Mouse (Mus musculus) CH12.LX (cell line): ENCODE measurements at regions not wholly inside any gene's neighbourhood (a gene's known extent, or its start where the extent isn't known, plus 50 kb on each side); places are given as distances from the start of the nearest gene placed in this dataset.

Source experiments
- DNase-seq: peaks from one replicate; pipeline ENCODE4 v3.0.0-alpha.2; 2013; ENCODE audit errors: extremely low read depth
- H3K27ac ChIP-seq: 2 replicates; pipeline ENCODE4 v1.5.1; 2012; ENCODE audit warnings: low read depth, mild to moderate bottlenecking, control low read depth, moderate library complexity; ENCODE audit not compliant: insufficient read depth
- H3K27me3 ChIP-seq: replicated peaks from 2 replicates; pipeline ENCODE3; 2012; ENCODE audit warnings: inconsistent platforms
- H3K36me3 ChIP-seq, 2 experiments: replicated peaks in 1 of 2; 2 replicates each; pipeline versions ENCODE3 to v1.6.1; 2012; ENCODE audit warnings: inconsistent platforms in 1 of 2, low read length in 1 of 2, mild to moderate bottlenecking in 1 of 2, mixed read lengths in 1 of 2, moderate library complexity in 1 of 2; ENCODE audit not compliant: control insufficient read depth in 1 of 2, insufficient read depth in 1 of 2
- H3K4me1 ChIP-seq, 2 experiments: 2 replicates each; pipeline ENCODE4 v1.6.1; 2012; ENCODE audit warnings: inconsistent platforms in 1 of 2, moderate library complexity in 1 of 2; ENCODE audit not compliant: insufficient read depth in 2 of 2, control insufficient read depth in 1 of 2
- H3K4me2 ChIP-seq: 2 replicates; pipeline ENCODE4 v1.6.1; 2012; ENCODE audit warnings: low read depth, mild to moderate bottlenecking, control low read depth; ENCODE audit not compliant: poor library complexity, insufficient read depth, severe bottlenecking
- H3K4me3 ChIP-seq, 3 experiments: fragments of 150-350 bp in 1 of 3; sonication (generic) in 1 of 3; replicated peaks in 1 of 3; 2 replicates each; pipeline versions ENCODE3 to v1.5.1; 2011 to 2012; ENCODE audit warnings: low read depth in 2 of 3, low read length in 2 of 3, mild to moderate bottlenecking in 2 of 3, moderate library complexity in 2 of 3, control low read depth in 1 of 3, improper control_type of control experiment in 1 of 3, inconsistent platforms in 1 of 3, mixed read lengths in 1 of 3; ENCODE audit not compliant: poor library complexity in 1 of 3
- H3K79me2 ChIP-seq: replicated peaks from 2 replicates; pipeline ENCODE4 v1.6.1; 2012; ENCODE audit warnings: mild to moderate bottlenecking, moderate library complexity; ENCODE audit not compliant: control insufficient read depth, poor library complexity, insufficient read depth, severe bottlenecking; ENCODE audit errors: extremely low read depth
- H3K9ac ChIP-seq: 2 replicates; pipeline ENCODE4 v1.6.1; 2012; ENCODE audit warnings: low read depth, mild to moderate bottlenecking, control low read depth, moderate library complexity; ENCODE audit not compliant: insufficient read depth
- H3K9me3 ChIP-seq: replicated peaks from 2 replicates; pipeline ENCODE3; 2012; ENCODE audit warnings: low read length, inconsistent platforms, mixed read lengths
- BHLHE40 ChIP-seq: IDR thresholded peaks from 2 replicates; pipeline ENCODE4 v1.6.1; 2011; ENCODE audit warnings: mild to moderate bottlenecking, low read depth, low read length, improper control_type of control experiment
- CHD1 ChIP-seq: IDR thresholded peaks from 2 replicates; pipeline ENCODE4 v1.6.1; 2012; ENCODE audit warnings: low read depth, low read length, improper control_type of control experiment, inconsistent platforms
- CHD2 ChIP-seq: IDR thresholded peaks from 2 replicates; pipeline ENCODE4 v1.6.1; 2011; ENCODE audit warnings: low read length, improper control_type of control experiment
- CTCF ChIP-seq, 2 experiments: IDR thresholded peaks in 1 of 2; conservative IDR thresholded peaks in 1 of 2; 2 replicates each; pipeline ENCODE4 v1.5.1; 2011 to 2012; ENCODE audit warnings: low read depth in 2 of 2, low read length in 2 of 2, improper control_type of control experiment in 1 of 2, inconsistent platforms in 1 of 2, mild to moderate bottlenecking in 1 of 2, moderate library complexity in 1 of 2
- ELF1 ChIP-seq: IDR thresholded peaks from 2 replicates; pipeline ENCODE4 v1.6.1; 2014; ENCODE audit warnings: low read depth, mild to moderate bottlenecking, inconsistent platforms, low read length, improper control_type of control experiment
- EP300 ChIP-seq: IDR thresholded peaks from 2 replicates; pipeline ENCODE4 v1.6.1; 2011; ENCODE audit warnings: low read length, improper control_type of control experiment
- GABPA ChIP-seq: IDR thresholded peaks from 2 replicates; pipeline ENCODE4 v1.6.1; 2012; ENCODE audit warnings: low read depth, low read length, improper control_type of control experiment, inconsistent platforms; ENCODE audit not compliant: insufficient replicate concordance
- HCFC1 ChIP-seq: IDR thresholded peaks from 2 replicates; pipeline ENCODE4 v1.6.1; 2012; ENCODE audit warnings: low read depth, mild to moderate bottlenecking, inconsistent platforms, low read length, improper control_type of control experiment
- IRF4 ChIP-seq: IDR thresholded peaks from 2 replicates; pipeline ENCODE4 v1.6.1; 2014; ENCODE audit warnings: low read depth, mild to moderate bottlenecking, inconsistent platforms, low read length, improper control_type of control experiment
- JUN ChIP-seq: IDR thresholded peaks from 2 replicates; pipeline ENCODE4 v1.6.1; 2011; ENCODE audit warnings: low read depth, mild to moderate bottlenecking, low read length, improper control_type of control experiment, moderate library complexity; ENCODE audit not compliant: insufficient read depth
- JUND ChIP-seq: conservative IDR thresholded peaks from 2 replicates; pipeline ENCODE4 v1.6.1; 2011; ENCODE audit warnings: low read depth, low read length, improper control_type of control experiment
- KAT2A ChIP-seq: IDR thresholded peaks from 2 replicates; pipeline ENCODE4 v1.6.1; 2012; ENCODE audit warnings: low read length, improper control_type of control experiment, inconsistent platforms; ENCODE audit not compliant: insufficient replicate concordance
- MAFK ChIP-seq: IDR thresholded peaks from 2 replicates; pipeline ENCODE4 v1.6.1; 2011; ENCODE audit warnings: low read length, improper control_type of control experiment; ENCODE audit not compliant: insufficient replicate concordance
- MAX ChIP-seq: IDR thresholded peaks from 2 replicates; pipeline ENCODE4 v1.6.1; 2011; ENCODE audit warnings: low read length, improper control_type of control experiment
- MEF2A ChIP-seq: IDR thresholded peaks from 2 replicates; pipeline ENCODE4 v1.6.1; 2014; ENCODE audit warnings: low read depth, mild to moderate bottlenecking, inconsistent platforms, low read length, improper control_type of control experiment, borderline replicate concordance
- MXI1 ChIP-seq: IDR thresholded peaks from 2 replicates; pipeline ENCODE4 v1.6.1; 2011; ENCODE audit warnings: mild to moderate bottlenecking, low read depth, low read length, improper control_type of control experiment
- MYC ChIP-seq: IDR thresholded peaks from 2 replicates; pipeline ENCODE4 v1.6.1; 2011; ENCODE audit warnings: low read depth, mild to moderate bottlenecking, improper control_type of control experiment, low read length
- NELFE ChIP-seq: IDR thresholded peaks from 2 replicates; pipeline ENCODE4 v1.6.1; 2011; ENCODE audit warnings: low read depth, low read length, improper control_type of control experiment
- PAX5 ChIP-seq: IDR thresholded peaks from 2 replicates; pipeline ENCODE4 v1.6.1; 2012; ENCODE audit warnings: low read length, inconsistent platforms, mixed read lengths
- POLR2A ChIP-seq: IDR thresholded peaks from 2 replicates; pipeline ENCODE4 v1.6.1; 2011; ENCODE audit warnings: low read depth, mild to moderate bottlenecking, improper control_type of control experiment, low read length
- POLR2AphosphoS2 ChIP-seq: IDR thresholded peaks from 2 replicates; pipeline ENCODE4 v1.6.1; 2011; ENCODE audit warnings: low read depth, low read length, improper control_type of control experiment
- RCOR1 ChIP-seq: conservative IDR thresholded peaks from 2 replicates; pipeline ENCODE4 v1.6.1; 2012; ENCODE audit warnings: low read depth, mild to moderate bottlenecking, inconsistent platforms, low read length, improper control_type of control experiment
- SIN3A ChIP-seq: IDR thresholded peaks from 2 replicates; pipeline ENCODE4 v1.6.1; 2012; ENCODE audit warnings: low read length, improper control_type of control experiment, inconsistent platforms
- SMC3 ChIP-seq: IDR thresholded peaks from 2 replicates; pipeline ENCODE4 v1.6.1; 2011; ENCODE audit warnings: low read depth, low read length, improper control_type of control experiment
- TCF12 ChIP-seq: IDR thresholded peaks from 2 replicates; pipeline ENCODE4 v1.6.1; 2014; ENCODE audit warnings: low read depth, mild to moderate bottlenecking, inconsistent platforms, low read length, improper control_type of control experiment
- ZC3H11A ChIP-seq: IDR thresholded peaks from 2 replicates; pipeline ENCODE4 v1.6.1; 2012; ENCODE audit warnings: low read depth, mild to moderate bottlenecking, inconsistent platforms, low read length, improper control_type of control experiment
- ZMIZ1 ChIP-seq: IDR thresholded peaks from 2 replicates; pipeline ENCODE4 v1.6.1; 2012; ENCODE audit warnings: low read depth, mild to moderate bottlenecking, inconsistent platforms, low read length, improper control_type of control experiment
- ZNF384 ChIP-seq: IDR thresholded peaks from 2 replicates; pipeline ENCODE4 v1.6.1; 2012; ENCODE audit warnings: low read depth, low read length, improper control_type of control experiment, inconsistent platforms
- dilution Hi-C: fragments of 300-500 bp; cut with MboI; formaldehyde crosslinking; loops from 2 replicates; pipeline ENCODE4 v1.14.3; 2020; ENCODE audit warnings: low sequenced_read_pairs; ENCODE audit not compliant: extremely low pct_unique_long_range_greater_than_20kb, extremely low pct_ligation_motif_present
- in situ Hi-C: fragments of 300-500 bp; cut with MboI; formaldehyde crosslinking; loops from 3 replicates; pipeline ENCODE4 v1.14.3; 2019; ENCODE audit warnings: low sequenced_read_pairs, low pct_ligation_motif_present, low pct_unique_long_range_greater_than_20kb, mixed read lengths

DNA sequence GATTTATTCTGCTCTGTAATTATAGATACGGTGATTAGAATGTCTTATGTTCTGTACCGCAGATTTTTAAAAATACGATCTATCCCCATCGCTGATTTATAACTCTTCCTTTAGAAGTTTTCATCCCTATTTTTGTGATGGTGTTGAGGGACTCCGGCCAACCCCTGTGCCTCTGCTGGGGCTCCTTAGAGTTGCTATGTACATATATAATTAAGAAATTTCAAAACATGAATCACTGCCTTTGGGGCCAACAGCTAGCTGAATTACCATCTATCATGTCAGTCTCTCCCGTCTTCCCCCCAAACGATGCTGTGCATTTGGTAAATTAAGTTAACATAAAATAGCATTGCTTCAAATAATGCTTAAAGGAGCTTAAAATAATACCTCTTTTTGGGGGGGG lies 79.8 kb upstream of the Ctbp2 start:
- TF ChIP-seq ELF1: no peak
- no peak for TF ChIP-seq MEF2A
- no peak for TF ChIP-seq JUND
- TF ChIP-seq MYC: no peak
- no peak for TF ChIP-seq MAFK
- TF ChIP-seq CTCF (conservative IDR thresholded peaks at IDR 0.05 in 1 of 2, IDR thresholded peaks at IDR 0.05 in 1 of 2; ENCODE audit: low read depth in 2 of 2, low read length in 2 of 2): no peak
- TF ChIP-seq KAT2A: no peak
- TF ChIP-seq JUN: no peak
- no peak for TF ChIP-seq RCOR1
- no peak for TF ChIP-seq HCFC1
- TF ChIP-seq BHLHE40: no peak
- Histone ChIP-seq H3K9ac (no peak overlapping the region), H3K27me3 (peaks cover 87% of the 10 kb centered on the region), H3K4me3 (no peak overlapping the region), H3K4me1 (no peaks in the 10 kb centered on the region), H3K4me2 (no peak overlapping the region), H3K9me3 (no peaks in the 10 kb centered on the region), H3K79me2 (no peaks in the 10 kb centered on the region), H3K27ac (no peak overlapping the region), H3K36me3 (no peaks in the 10 kb centered on the region)
- DNase-seq: no peak
- in situ Hi-C loops (no loop called here), dilution Hi-C loops (no loop called here)

DNA sequence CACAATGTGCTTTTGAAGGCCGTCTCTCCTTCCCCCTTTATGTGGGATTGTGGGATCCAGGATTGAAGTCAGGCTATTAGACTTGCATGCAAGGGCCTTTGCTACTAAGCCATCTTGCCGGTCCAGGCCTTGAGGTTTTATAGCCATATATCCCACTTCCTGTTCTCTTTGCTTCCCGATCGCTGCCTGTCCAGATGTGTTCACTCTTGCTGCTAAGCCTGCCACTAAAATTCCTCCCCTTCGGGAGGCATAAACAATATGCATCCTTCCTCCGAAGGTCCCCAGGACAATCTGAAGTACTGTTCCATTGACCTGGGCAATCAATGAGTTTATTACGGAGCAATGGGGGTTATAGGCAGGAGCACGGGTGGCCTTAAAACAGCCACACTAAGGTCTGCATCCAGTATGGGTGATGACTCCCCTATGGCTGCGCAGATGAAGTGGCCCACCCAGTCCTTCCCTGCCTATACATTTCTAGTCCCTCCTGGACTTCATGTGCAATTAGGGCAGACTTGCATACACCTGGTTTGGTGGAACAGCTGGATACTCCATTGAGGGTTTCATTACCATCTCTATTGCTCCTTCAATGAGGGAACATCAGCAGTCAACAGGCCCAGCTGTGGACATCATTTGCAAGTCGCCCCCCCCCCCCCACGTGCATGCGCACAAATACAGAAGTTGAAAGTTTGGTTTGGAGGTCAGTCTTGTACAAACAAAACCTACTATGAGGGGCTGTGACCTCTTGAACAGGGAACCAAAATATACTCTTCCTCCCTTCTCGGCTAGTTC lies 78.1 kb upstream of the Ctbp2 start:
- no peak for DNase-seq
- no peaks in the 10 kb centered on the region for H3K9me3 ChIP-seq
- dilution Hi-C loops (no loop called here), in situ Hi-C loops (no loop called here)
- no peaks in the 10 kb centered on the region for H3K4me1 ChIP-seq
- H3K27me3 ChIP-seq: peaks cover 92% of the 10 kb centered on the region
- H3K79me2 ChIP-seq: no peaks in the 10 kb centered on the region
- no peak overlapping the region for H3K4me3 ChIP-seq
- H3K27ac ChIP-seq: no peak overlapping the region
- H3K9ac ChIP-seq: no peak overlapping the region
- no peak overlapping the region for H3K4me2 ChIP-seq
- no peaks in the 10 kb centered on the region for H3K36me3 ChIP-seq
- TF ChIP-seq POLR2AphosphoS2: no peak
- TF ChIP-seq SMC3: no peak
- TF ChIP-seq MAX: no peak
- TF ChIP-seq ELF1: no peak

GRCm38 (mm10) chr7:133199046-133199445 lies 74.9 kb upstream of the Ctbp2 start:
- Histone ChIP-seq H3K4me1 (no peaks in the 10 kb centered on the region), H3K79me2 (no peaks in the 10 kb centered on the region), H3K27me3 (peaks cover 88% of the 10 kb centered on the region), H3K27ac (no peak overlapping the region), H3K4me3 (no peak overlapping the region), H3K9ac (no peak overlapping the region), H3K36me3 (no peaks in the 10 kb centered on the region), H3K9me3 (no peaks in the 10 kb centered on the region), H3K4me2 (no peak overlapping the region)
- DNase-seq: no peak
- dilution Hi-C loops (no loop called here), in situ Hi-C loops (no loop called here)
- no peak for TF ChIP-seq MAFK
- no peak for TF ChIP-seq ZC3H11A
- no peak for TF ChIP-seq ZMIZ1
- no peak for TF ChIP-seq RCOR1
- TF ChIP-seq CHD1: no peak
- no peak for TF ChIP-seq TCF12
- no peak for TF ChIP-seq NELFE
- no peak for TF ChIP-seq MXI1
- TF ChIP-seq SIN3A: no peak
- TF ChIP-seq PAX5: no peak
- TF ChIP-seq GABPA: no peak
- no peak for TF ChIP-seq IRF4
- no peak for TF ChIP-seq KAT2A
- TF ChIP-seq CHD2: no peak
- TF ChIP-seq EP300: no peak
- TF ChIP-seq POLR2A: no peak
- no peak for TF ChIP-seq ZNF384
